Mouse (Mus musculus) thymus, adult 2 months (tissue): ENCODE measurements around the gene Rmnd1. TPM values are rescaled to one million over a fixed set of nuclear protein-coding genes. Genes with fewer than 3 reads are reported as not detected.

Experiments
- DNase-seq: peaks from one replicate; pipeline ENCODE4 v3.0.0; 2021
- H3K27ac ChIP-seq: fragments of 200-500 bp; 2 replicates; pipeline ENCODE4 v1.5.1; 2012; ENCODE audit warnings: low read length, control low read depth; ENCODE audit not compliant: control insufficient read depth, insufficient read depth
- H3K27me3 ChIP-seq: fragments of 200-500 bp; 2 replicates; pipeline ENCODE4 v1.6.1; 2012; ENCODE audit warnings: mild to moderate bottlenecking, low read length, moderate library complexity, mixed read lengths; ENCODE audit not compliant: control insufficient read depth, insufficient read depth
- H3K36me3 ChIP-seq: fragments of 200-500 bp; 2 replicates; pipeline ENCODE4 v1.6.1; 2012; ENCODE audit warnings: mild to moderate bottlenecking, low read length, moderate library complexity; ENCODE audit not compliant: control insufficient read depth, insufficient read depth
- H3K4me1 ChIP-seq: fragments of 200-500 bp; replicated peaks from 2 replicates; pipeline ENCODE4 v1.6.1; 2012; ENCODE audit warnings: low read length; ENCODE audit not compliant: control insufficient read depth, insufficient read depth
- H3K4me3 ChIP-seq: fragments of 200-500 bp; 2 replicates; pipeline ENCODE4 v1.5.1; 2012; ENCODE audit warnings: mild to moderate bottlenecking, low read length, control low read depth, moderate library complexity; ENCODE audit not compliant: control insufficient read depth, insufficient read depth
- CTCF ChIP-seq: fragments of 200-500 bp; IDR thresholded peaks from 2 replicates; pipeline ENCODE4 v1.5.1; 2012; ENCODE audit warnings: mild to moderate bottlenecking, control low read depth, low read length, moderate library complexity, borderline replicate concordance; ENCODE audit not compliant: control insufficient read depth, poor library complexity, insufficient read depth; ENCODE audit errors: extremely low read depth
- POLR2A ChIP-seq: fragments of 200-500 bp; IDR thresholded peaks from 2 replicates; pipeline ENCODE4 v1.6.1; 2012; ENCODE audit warnings: mild to moderate bottlenecking, low read length, control low read depth, moderate library complexity; ENCODE audit not compliant: control insufficient read depth, poor library complexity, insufficient read depth; ENCODE audit errors: extremely low read depth
- WGBS: fragments of 180-500 bp; shearing (Covaris S2); methylation state at CpG from one replicate; pipeline ENCODE4 v1.1.7; 2018; 5-methylcytosine and 5-hydroxymethylcytosine counted together
- polyA plus RNA-seq: library from polyadenylated mRNA; depleted of rRNA; stranded (reverse); fragments of >200 nt; gene quantifications from 2 replicates; pipeline ENCODE4 v1.2.3, GENCODE M21; 2012

Rmnd1 gene
- polyA plus RNA-seq, 1 experiment, result 43.6 TPM

GRCm38 (mm10) chr10:4389461-4390112 is 42.6 kb downstream of the Rmnd1 start:
- Histone ChIP-seq H3K36me3 (peaks cover 5% of the 10 kb centered on the region; the same call in 1 of the 2 replicates), H3K27ac (no peak overlapping the region), H3K27me3 (no peaks in the 10 kb centered on the region), H3K4me1 (peaks cover 24% of the 10 kb centered on the region), H3K4me3 (no peak overlapping the region)
- WGBS, result 58% methylated on average over 5 of the region's 5 CpGs
- no peak for DNase-seq
- TF ChIP-seq CTCF (no peak), POLR2A (no peak)

GRCm38 (mm10) chr10:4389036-4389435 is 43.2 kb downstream of the Rmnd1 start:
- Histone ChIP-seq H3K27me3 (no peaks in the 10 kb centered on the region), H3K4me1 (peaks cover 24% of the 10 kb centered on the region), H3K4me3 (no peak overlapping the region; the same call in 1 of the 2 replicates), H3K36me3 (no peaks in the 10 kb centered on the region; the same call in 1 of the 2 replicates), H3K27ac (no peak overlapping the region)
- TF ChIP-seq POLR2A (no peak), CTCF (no peak)
- DNase-seq, result no peak
- WGBS, result 27% methylated on average over 10 of the region's 10 CpGs

GRCm38 (mm10) chr10:4388384-4388745 is 43.8 kb downstream of the Rmnd1 start:
- Histone ChIP-seq H3K4me3 (peak overlapping the region; percentile 73), H3K4me1 (peaks cover 24% of the 10 kb centered on the region), H3K27me3 (no peaks in the 10 kb centered on the region), H3K27ac (peak overlapping the region; percentile 67), H3K36me3 (no peaks in the 10 kb centered on the region)
- no peak for TF ChIP-seq CTCF
- peak; percentile 22; the same call in 1 of the 2 replicates for TF ChIP-seq POLR2A
- no peak for DNase-seq
- WGBS, result 1% methylated on average over 19 of the region's 19 CpGs

- 2% methylated on average over 81 of the region's 87 CpGs for WGBS
- Histone ChIP-seq H3K4me3 (peak within 1 kb of the TSS; percentile 73), H3K36me3 (no peaks in the 10 kb centered on the region), H3K4me1 (peaks cover 21% of the 10 kb centered on the region), H3K27me3 (no peaks in the 10 kb centered on the region), H3K27ac (peak within 1 kb of the TSS; percentile 93)
- TF ChIP-seq CTCF (no peak), POLR2A (no peak; the same call in 1 of the 2 replicates)
- DNase-seq, result peak; percentile 66
Observed at GRCm38 (mm10) chr10:4387701-4388383, 44.3 kb downstream of the Rmnd1 start, which contains the start of gene Zbtb2. TSS of gene Zbtb2 (minus strand) at chr10:4388108.

GRCm38 (mm10) chr10:4386609-4387591 is 45.3 kb downstream of the Rmnd1 start:
- peak; percentile 91 for DNase-seq
- H3K36me3 ChIP-seq, result no peaks in the 10 kb centered on the region
- H3K4me1 ChIP-seq, result peaks cover 20% of the 10 kb centered on the region
- H3K27ac ChIP-seq, result peak overlapping the region; percentile 93
- H3K27me3 ChIP-seq, result no peaks in the 10 kb centered on the region
- H3K4me3 ChIP-seq, result peak overlapping the region; percentile 73
- peak; percentile 78 for TF ChIP-seq POLR2A
- TF ChIP-seq CTCF, result 0 out of 2 replicates have a peak, but pooled peaks have one; percentile 31
- WGBS, result under 1% methylated on average over 88 of the region's 133 CpGs

GRCm38 (mm10) chr10:4384244-4384643 is 47.9 kb downstream of the Rmnd1 start:
- DNase-seq, result no peak
- H3K27ac ChIP-seq, result no peak overlapping the region
- no peak overlapping the region for H3K4me3 ChIP-seq
- no peaks in the 10 kb centered on the region for H3K36me3 ChIP-seq
- peaks cover 8% of the 10 kb centered on the region for H3K4me1 ChIP-seq
- no peaks in the 10 kb centered on the region for H3K27me3 ChIP-seq
- 95% methylated on average over 7 of the region's 7 CpGs for WGBS
- TF ChIP-seq CTCF (no peak), POLR2A (no peak)
